Mouse (Mus musculus) heart, postnatal 10 days (tissue): Measurements from ENCODE around the gene Plvap. TPM values are rescaled to one million over a fixed set of nuclear protein-coding genes. Genes with fewer than 3 reads are reported as not detected.

Source experiments
- DNase-seq, 2 experiments: peaks; one replicate each; pipeline ENCODE4 v3.0.0; 2021
- intact Hi-C: fragments of 180-260 bp; cut with DNase I; formaldehyde crosslinking; loops from one replicate; pipeline ENCODE4 v1.15.1; 2025
- total RNA-seq, 2 experiments: library from RNA; stranded (reverse); gene quantifications; 2 replicates each; pipeline ENCODE4 v1.2.3; 2021

Plvap gene
- total RNA-seq, 2 experiments from 2014 or later, result 21.8 to 22.0 TPM

DNA sequence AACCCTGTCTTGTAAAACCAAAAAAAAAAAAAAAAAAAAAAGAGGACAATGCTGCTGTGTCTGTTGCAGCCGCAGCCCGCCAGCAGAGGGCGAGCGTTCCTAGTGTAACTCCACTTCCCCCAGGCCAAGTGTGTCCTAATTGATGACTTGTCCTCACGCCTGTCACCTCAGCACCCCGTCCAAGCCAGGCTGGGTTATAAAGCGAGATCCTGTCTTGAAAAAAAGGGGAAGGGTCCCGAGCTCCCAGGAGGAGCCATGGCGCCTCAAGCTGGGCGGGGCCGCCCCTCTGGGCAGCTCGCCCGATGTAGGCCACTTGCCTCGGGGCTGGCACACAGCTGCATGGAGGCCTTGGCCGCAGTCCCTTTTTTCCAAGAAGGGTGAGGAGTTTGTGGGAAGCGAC is 16.5 kb downstream of the Plvap start:
- intact Hi-C loops, result loop anchor here (1.0 to 2.0 kb wide), 2 partner anchors 22 to 54 kb away; no protein-coding TSS in a partner anchor
- peak; percentile 91 to 92 for DNase-seq

DNA sequence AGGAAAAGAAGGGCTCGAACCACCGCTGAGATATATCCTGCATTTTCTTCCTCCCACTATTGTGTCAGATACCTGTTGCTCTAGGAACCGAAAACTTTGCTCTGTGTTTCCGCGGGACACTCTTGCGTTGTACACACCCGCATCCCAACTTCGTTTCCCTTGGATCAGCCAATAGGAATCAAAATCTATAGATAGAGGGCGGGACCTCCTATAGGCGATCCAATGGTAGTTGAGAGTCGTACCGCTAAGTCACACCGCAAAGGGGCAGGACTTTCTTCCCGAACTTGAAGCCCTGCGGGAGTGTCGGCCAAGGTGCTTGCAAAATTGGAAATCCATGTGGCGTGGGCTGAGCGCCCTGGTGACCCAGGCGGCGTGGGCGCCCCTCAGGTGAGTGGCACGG is 23.1 kb downstream of the Plvap start:
- peak; percentile 95 to 96 for DNase-seq
- intact Hi-C loops, result loop anchor here (5.0 kb wide), 1 partner anchor 34 kb away; no protein-coding TSS in a partner anchor

DNA sequence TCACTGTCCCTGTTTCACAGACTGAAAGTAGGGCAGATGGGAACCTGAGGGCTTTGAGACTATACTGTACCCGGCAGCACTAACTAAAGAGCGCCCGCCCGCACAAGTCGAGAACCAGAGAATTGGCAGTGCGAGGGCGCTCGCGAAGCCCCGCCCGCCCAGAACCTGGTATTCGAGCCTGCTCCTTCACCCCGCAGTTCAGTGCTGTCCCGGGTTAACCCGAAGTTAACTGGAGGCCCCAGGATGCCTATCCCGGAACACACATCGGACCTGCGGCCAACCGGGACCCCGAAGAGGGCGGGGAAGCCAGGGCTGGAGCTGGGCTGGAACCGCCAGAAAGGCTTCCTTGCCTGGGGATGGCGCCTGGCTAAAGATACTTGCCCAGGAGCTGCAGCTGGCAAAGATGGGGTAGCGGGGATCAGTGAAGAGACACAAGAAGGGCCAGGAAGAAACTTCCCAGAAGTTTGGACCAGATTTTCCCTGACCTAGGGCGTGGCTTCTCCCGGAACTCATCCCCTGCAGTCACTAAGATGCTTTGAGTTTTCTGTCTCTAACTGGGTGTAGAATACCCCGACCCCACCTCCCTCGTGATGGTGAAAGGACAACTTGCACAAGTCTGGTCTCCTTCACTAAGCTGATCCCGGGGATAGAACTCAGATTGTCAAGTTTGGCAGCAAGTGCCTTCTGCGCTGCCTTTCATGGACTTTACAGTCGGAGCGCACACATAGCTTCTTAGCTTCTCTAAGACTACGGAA is 23.7 kb downstream of the Plvap start, which contains the start of gene Gtpbp3:
Gtpbp3 (plus strand) TSS at position 413 of the 755 bp plus-strand sequence.
- intact Hi-C loops, result loop anchor here (5.0 kb wide), 1 partner anchor 34 kb away; no protein-coding TSS in a partner anchor
- DNase-seq, result peak; percentile 89 to 90

GRCm38 (mm10) chr8:71486136-71486529 is 25.4 kb downstream of the Plvap start:
- intact Hi-C loops, result loop anchor here (5.0 kb wide), 1 partner anchor 36 kb away; no protein-coding TSS in a partner anchor
- DNase-seq, result no peak

DNA sequence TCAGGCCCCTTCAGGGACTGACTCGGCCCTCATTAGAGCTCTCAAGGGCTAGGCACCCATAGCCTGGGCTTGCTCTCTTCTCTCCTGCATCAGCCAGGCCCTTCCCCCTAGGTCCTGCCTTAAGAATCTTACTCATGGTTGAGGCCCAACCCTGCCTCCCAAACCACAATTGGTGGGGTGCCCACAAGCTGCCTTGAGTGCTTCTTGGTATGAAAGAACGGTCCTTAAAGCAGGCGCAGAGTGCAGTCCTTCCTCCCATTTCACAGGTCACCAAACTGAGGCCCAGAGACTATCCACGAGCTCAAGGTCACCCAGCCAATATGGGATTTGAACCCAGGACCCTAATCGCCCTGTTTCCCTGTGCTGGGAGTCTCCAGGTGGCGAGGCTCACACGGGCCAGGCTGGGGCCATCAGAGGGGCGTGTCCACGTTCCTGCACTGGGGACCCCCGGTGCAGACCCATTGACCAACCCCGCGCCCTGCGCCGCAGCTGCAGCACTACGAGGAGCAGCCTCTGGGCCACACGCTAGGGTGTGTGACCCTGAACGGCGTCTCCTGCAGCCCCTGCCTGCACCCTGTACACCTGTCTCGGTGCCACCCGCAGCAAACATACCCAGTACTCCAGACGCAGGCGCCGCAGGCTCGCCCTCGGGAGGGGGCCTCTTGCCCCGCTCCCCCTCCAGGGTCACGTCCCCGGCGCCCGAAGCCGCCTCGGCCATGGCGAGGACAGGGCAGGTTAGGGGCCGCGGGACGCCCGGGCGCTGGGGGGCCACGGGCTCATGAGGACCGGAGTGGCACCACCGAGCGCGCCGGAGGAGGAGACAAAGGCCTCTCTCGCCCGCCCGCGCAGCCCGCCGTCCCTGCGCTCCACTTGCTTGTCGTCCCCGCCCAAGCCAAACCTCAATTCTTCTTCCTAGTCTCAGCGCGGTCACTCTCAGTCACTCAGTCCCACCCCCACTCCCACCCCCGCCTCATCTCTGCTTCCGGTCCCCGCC is 26.1 kb downstream of the Plvap start, which contains the start of gene Ano8:
Ano8 (minus strand) TSS at position 822 of the 994 bp plus-strand sequence.
- intact Hi-C loops, result loop anchor here (5.0 kb wide), 1 partner anchor 37 kb away; no protein-coding TSS in a partner anchor

DNA sequence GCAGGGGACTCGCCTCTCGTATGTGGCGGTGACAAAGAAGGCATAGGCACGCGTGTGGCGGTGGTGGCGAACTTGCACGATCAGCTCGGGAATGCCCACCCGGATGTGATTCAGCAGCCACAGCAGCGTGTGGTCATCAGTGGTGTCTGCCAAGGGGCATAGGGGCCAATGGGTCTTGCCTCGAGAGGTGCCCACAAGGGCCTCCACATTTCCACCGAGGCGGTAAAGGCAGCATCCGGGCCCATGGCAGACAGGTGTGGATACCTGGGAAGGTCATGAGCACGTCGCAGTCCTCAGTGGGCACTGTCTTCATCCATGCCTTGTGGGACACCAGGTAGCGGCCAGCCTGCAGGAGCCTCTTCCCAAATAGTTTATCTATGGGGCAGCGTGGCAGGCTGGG is 26.8 kb downstream of the Plvap start:
- DNase-seq, result no peak
- intact Hi-C loops, result loop anchor here (5.0 kb wide), 1 partner anchor 38 kb away; no protein-coding TSS in a partner anchor

More for the DNA sequence above, 26.1 kb downstream of the Plvap start, which contains the start of gene Ano8:
- DNase-seq, result peak; percentile 90 to 91

DNA sequence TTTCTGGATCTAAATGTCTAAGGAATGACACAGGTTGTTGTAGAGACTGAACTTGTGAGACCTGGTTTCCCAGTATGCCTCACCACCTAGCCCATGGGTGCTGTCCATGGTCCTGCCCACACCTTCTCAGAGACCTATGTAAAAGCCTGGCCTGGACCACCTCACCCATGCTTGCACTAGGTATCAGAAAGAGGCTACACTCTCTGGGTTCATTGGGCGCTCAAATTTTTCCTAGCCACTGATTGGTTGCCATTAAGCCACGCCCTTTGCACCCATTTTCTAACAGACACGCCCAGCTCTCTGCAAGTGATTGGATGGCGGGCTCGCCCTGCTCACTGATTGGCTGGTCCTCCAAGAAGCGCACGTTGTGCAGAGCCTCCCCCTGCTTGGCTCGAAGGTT is 27.6 kb downstream of the Plvap start:
- intact Hi-C loops, result no loop called here
- DNase-seq, result peak; percentile 56 to 64

DNA sequence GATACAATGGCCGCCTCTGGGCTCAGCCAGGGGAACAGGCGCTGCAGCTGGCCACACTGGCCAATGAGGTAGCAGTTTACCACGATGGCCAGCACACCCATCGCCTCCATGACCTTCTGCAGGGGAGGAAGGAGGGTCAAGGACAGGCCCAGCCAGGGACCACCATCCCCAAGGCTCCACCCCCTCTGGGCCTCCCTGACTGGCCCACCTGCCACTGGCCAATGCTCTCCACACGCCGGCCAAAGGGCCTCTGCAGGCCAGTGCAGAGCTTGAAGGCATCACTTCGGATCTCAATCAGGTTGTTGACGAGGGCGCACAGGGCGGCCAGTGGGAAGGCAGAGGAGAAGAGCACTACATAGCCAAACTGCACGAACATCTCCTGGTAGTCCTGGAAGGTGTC is 32.6 kb downstream of the Plvap start:
- DNase-seq, result no peak
- intact Hi-C loops, result no loop called here

GRCm38 (mm10) chr8:71477196-71477845 is 34.2 kb downstream of the Plvap start:
- peak in 1 of 2 experiments; percentile 41 for DNase-seq
- intact Hi-C loops, result no loop called here

GRCm38 (mm10) chr8:71476099-71476940 is 35.2 kb downstream of the Plvap start:
- intact Hi-C loops, result no loop called here
- peak; percentile 86 to 91 for DNase-seq

GRCm38 (mm10) chr8:71475702-71476075 is 35.9 kb downstream of the Plvap start:
- intact Hi-C loops, result no loop called here
- no peak for DNase-seq

DNA sequence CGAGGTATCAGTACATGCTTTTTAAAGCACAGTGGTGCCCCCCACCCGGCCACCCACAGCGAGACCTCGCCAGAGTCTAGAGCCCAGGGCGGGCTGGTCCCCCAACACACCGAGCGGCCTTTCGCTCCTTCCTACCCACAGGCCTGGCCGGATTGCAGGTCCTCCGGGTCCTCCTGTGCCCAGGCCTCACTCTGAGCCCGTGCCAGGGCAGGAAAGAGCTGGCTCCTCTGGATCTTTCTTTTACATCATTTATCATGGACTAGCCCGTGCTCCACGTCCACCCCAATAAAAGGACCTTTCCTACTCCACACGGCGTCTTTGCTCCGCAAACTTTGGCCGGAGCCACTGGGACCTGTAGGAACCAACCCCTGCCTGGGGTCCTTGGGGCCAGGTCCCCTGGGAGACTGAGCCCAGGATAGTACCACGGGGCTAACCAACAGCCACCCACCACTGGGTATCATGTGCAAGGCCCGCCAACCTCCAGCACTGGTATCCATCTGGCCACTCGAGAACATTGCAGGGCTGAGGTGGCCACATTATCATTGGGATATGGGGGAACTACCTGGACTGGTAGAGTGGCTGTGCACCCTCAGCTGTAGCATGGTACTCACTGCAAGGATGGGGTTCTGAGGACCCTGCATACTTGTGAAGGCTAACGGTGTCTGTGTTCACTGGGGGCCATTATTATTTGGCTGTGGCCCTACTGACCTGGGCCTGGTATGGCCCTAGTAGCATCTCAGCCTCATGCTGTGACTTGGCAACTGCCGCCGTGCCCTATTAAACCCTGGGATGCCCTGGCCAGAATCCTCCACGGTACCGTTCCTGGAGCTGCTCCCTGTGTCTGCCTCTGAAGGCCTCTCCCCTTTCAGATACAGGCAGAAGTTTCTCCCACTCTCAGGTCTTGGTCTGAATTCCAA is 36.5 kb downstream of the Plvap start:
- no peak for DNase-seq
- intact Hi-C loops, result no loop called here

GRCm38 (mm10) chr8:71474344-71474743 is 37.2 kb downstream of the Plvap start:
- intact Hi-C loops, result no loop called here
- no peak for DNase-seq

DNA sequence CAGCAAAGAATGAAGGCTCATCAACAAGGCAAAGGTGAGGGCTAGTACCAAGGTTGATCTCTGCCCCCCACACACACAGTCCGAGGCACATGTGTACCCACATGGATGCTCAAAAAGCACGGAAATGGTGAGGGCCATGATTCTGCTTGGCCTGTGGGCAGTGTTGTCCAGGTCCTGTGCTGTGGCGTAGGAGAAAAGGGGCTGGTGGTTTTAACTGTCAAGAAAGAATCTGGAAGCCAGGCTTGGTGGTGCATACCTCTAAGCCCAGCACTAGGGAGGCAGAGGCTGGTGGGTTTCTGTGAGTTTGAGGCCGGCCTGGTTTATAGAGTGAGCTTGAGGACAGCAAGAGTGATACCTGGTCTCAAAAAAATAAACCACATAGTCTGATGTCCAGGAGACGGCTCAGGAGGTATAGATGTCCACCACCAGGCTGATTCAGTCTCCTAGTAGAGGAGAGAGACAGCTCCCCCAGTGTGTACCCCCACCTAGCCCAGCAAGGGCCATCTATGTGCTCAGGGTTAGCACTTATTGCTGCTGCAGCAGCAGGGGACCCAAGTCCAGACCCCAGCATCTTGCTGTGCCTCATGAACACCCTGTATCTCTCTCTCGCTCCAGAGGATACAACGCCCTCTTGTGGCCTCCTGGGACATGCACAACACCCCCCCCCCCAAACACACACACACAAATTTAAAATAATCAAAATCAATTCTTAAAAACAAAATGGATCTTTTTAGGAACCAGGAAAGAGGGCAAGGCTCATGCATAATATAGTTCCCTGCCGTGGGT is 38.8 kb downstream of the Plvap start:
- no peak for DNase-seq
- intact Hi-C loops, result no loop called here

- intact Hi-C loops, result no loop called here
- no peak for DNase-seq
Observed at GRCm38 (mm10) chr8:71471861-71472260, 39.7 kb downstream of the Plvap start.

DNA sequence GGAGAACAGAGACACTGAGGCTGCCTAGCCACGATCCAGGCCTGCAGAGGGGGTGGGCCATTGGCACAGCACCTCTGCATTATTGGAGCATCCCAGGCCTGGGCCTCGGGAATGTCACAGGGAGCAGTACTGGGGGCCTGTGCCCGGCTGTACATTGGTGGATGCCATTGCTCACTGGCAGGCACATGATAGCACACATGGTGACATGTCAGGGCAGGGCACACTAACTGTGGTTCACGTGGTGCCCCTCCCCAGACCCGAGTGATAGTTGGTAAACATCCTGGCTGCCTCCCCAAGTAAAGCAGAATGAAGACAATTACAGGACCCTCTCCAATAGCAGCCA is 40.7 kb downstream of the Plvap start:
- no peak for DNase-seq
- intact Hi-C loops, result no loop called here

DNA sequence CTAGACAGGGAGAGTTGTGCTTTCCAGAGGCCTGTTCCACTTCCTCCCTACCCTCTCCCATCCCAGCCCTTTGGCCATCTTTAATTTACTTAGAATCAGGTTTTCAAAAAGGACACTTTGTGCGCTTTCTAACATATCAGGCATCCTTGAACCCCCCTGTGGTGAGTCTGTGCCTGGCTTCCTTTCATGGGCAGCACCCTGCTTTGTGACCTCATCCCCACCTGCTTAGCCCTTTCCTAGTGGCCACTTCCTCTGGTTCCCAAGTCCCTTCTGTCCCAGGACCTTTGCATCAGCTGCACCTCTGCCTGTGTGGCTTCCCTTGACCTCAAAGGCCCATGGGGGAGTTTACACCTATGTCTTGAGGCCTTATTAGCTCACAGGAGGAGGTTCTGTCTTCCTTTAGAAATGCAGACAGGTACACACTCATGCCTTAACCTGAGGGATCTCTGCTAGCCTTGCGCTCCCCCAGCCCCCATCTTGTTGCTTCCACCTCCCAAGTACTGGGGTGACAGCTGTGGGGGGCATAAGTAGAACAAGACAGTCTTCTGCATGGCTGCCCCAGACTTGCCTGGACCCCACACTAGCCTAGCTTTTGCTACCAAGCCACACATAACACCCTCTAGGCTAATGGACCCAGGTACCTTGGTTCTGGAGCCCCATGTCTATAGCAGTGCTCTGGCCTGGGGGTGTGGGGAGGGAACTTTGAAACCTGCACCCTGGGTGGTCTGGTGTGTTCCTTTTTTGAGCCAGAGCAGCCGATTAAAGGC is 41.2 kb downstream of the Plvap start:
- intact Hi-C loops, result no loop called here

More for the DNA sequence above, 41.2 kb downstream of the Plvap start:
- DNase-seq, result no peak
